Mouse (Mus musculus): ENCODE measurements around the gene Gap43. TPM values are rescaled to one million over a fixed set of nuclear protein-coding genes. Genes with fewer than 3 reads are reported as not detected.

Gene Gap43
- polyA plus RNA-seq, 1 experiment, result not detected

GRCm38 (mm10) chr16:42312125-42312524 is 28.3 kb downstream of the Gap43 start:
- WGBS, result 92% methylated on average over 1 of the region's 1 CpGs
- no peaks in the 10 kb centered on the region; the same call in 1 of the 2 replicates for H3K4me1 ChIP-seq (ENCODE audit: control insufficient read depth, insufficient read depth, low read length)
- no peak overlapping the region for H3K4me3 ChIP-seq (ENCODE audit: insufficient read depth, low read depth, low read length)
- no peak for TF ChIP-seq CTCF (IDR thresholded peaks at IDR 0.05; ENCODE audit: insufficient read depth, low read depth, low read length)
- no peak for TF ChIP-seq POLR2A (IDR thresholded peaks at IDR 0.05; ENCODE audit: insufficient read depth, low read depth, low read length)
- H3K27ac ChIP-seq (ENCODE audit: insufficient read depth, low read depth, low read length), result no peak overlapping the region

GRCm38 (mm10) chr16:42308761-42309160 is 31.7 kb downstream of the Gap43 start:
- WGBS, result 89% methylated on average over 1 of the region's 1 CpGs
- Histone ChIP-seq H3K4me1 (ENCODE audit: control insufficient read depth, insufficient read depth, low read length) (peaks cover 6% of the 10 kb centered on the region), H3K27ac (ENCODE audit: insufficient read depth, low read depth, low read length) (no peak overlapping the region), H3K4me3 (ENCODE audit: insufficient read depth, low read depth, low read length) (no peak overlapping the region)
- no peak for TF ChIP-seq POLR2A (IDR thresholded peaks at IDR 0.05; ENCODE audit: insufficient read depth, low read depth, low read length)
- TF ChIP-seq CTCF (IDR thresholded peaks at IDR 0.05; ENCODE audit: insufficient read depth, low read depth, low read length), result no peak

- Histone ChIP-seq H3K4me3 (ENCODE audit: insufficient read depth, low read depth, low read length) (peak overlapping the region; percentile 45), H3K4me1 (ENCODE audit: control insufficient read depth, insufficient read depth, low read length) (peaks cover 10% of the 10 kb centered on the region), H3K27ac (ENCODE audit: insufficient read depth, low read depth, low read length) (no peak overlapping the region)
- TF ChIP-seq POLR2A (IDR thresholded peaks at IDR 0.05; ENCODE audit: insufficient read depth, low read depth, low read length), result no peak
- TF ChIP-seq CTCF (IDR thresholded peaks at IDR 0.05; ENCODE audit: insufficient read depth, low read depth, low read length), result no peak
- 8% methylated on average over 14 of the region's 14 CpGs for WGBS
Observed at GRCm38 (mm10) chr16:42305934-42306701, 34.3 kb downstream of the Gap43 start.

GRCm38 (mm10) chr16:42303461-42303860 is 37.0 kb downstream of the Gap43 start:
- no peak overlapping the region for H3K27ac ChIP-seq (ENCODE audit: insufficient read depth, low read depth, low read length)
- WGBS, result 51% methylated on average over 6 of the region's 6 CpGs
- no peak for TF ChIP-seq CTCF (IDR thresholded peaks at IDR 0.05; ENCODE audit: insufficient read depth, low read depth, low read length)
- no peak for TF ChIP-seq POLR2A (IDR thresholded peaks at IDR 0.05; ENCODE audit: insufficient read depth, low read depth, low read length)

GRCm38 (mm10) chr16:42294481-42294880 is 46.0 kb downstream of the Gap43 start:
- 63% methylated on average over 5 of the region's 5 CpGs for WGBS
- Histone ChIP-seq H3K4me3 (ENCODE audit: insufficient read depth, low read depth, low read length) (no peak overlapping the region), H3K4me1 (ENCODE audit: control insufficient read depth, insufficient read depth, low read length) (no peaks in the 10 kb centered on the region; the same call in 1 of the 2 replicates), H3K27ac (ENCODE audit: insufficient read depth, low read depth, low read length) (no peak overlapping the region)
- no peak for TF ChIP-seq CTCF (IDR thresholded peaks at IDR 0.05; ENCODE audit: insufficient read depth, low read depth, low read length)
- TF ChIP-seq POLR2A (IDR thresholded peaks at IDR 0.05; ENCODE audit: insufficient read depth, low read depth, low read length), result no peak

More at GRCm38 (mm10) chr16:42303461-42303860, 37.0 kb downstream of the Gap43 start:
- H3K4me1 ChIP-seq (ENCODE audit: control insufficient read depth, insufficient read depth, low read length), result peaks cover 10% of the 10 kb centered on the region
- no peak overlapping the region for H3K4me3 ChIP-seq (ENCODE audit: insufficient read depth, low read depth, low read length)

GRCm38 (mm10) chr16:42294056-42294455 is 46.4 kb downstream of the Gap43 start:
- Histone ChIP-seq H3K4me3 (ENCODE audit: insufficient read depth, low read depth, low read length) (no peak overlapping the region), H3K4me1 (ENCODE audit: control insufficient read depth, insufficient read depth, low read length) (no peaks in the 10 kb centered on the region; the same call in 1 of the 2 replicates), H3K27ac (ENCODE audit: insufficient read depth, low read depth, low read length) (no peak overlapping the region)
- no peak for TF ChIP-seq POLR2A (IDR thresholded peaks at IDR 0.05; ENCODE audit: insufficient read depth, low read depth, low read length)
- TF ChIP-seq CTCF (IDR thresholded peaks at IDR 0.05; ENCODE audit: insufficient read depth, low read depth, low read length), result no peak
- 94% methylated on average over 2 of the region's 2 CpGs for WGBS

- H3K4me1 ChIP-seq (ENCODE audit: control insufficient read depth, insufficient read depth, low read length), result no peaks in the 10 kb centered on the region; the same call in 1 of the 2 replicates
- no peak overlapping the region for H3K27ac ChIP-seq (ENCODE audit: insufficient read depth, low read depth, low read length)
- no peak for TF ChIP-seq POLR2A (IDR thresholded peaks at IDR 0.05; ENCODE audit: insufficient read depth, low read depth, low read length)
- TF ChIP-seq CTCF (IDR thresholded peaks at IDR 0.05; ENCODE audit: insufficient read depth, low read depth, low read length), result no peak
- WGBS, result 87% methylated on average over 8 of the region's 8 CpGs
- no peak overlapping the region for H3K4me3 ChIP-seq (ENCODE audit: insufficient read depth, low read depth, low read length)
Observed at GRCm38 (mm10) chr16:42291572-42291971, 48.9 kb downstream of the Gap43 start.

- TF ChIP-seq CTCF (IDR thresholded peaks at IDR 0.05; ENCODE audit: insufficient read depth, low read depth, low read length) (no peak), POLR2A (IDR thresholded peaks at IDR 0.05; ENCODE audit: insufficient read depth, low read depth, low read length) (no peak)
Observed at GRCm38 (mm10) chr16:42284005-42284404, 56.4 kb downstream of the Gap43 start.

GRCm38 (mm10) chr16:42277713-42278112 is 62.7 kb downstream of the Gap43 start:
- Histone ChIP-seq H3K4me1 (ENCODE audit: control insufficient read depth, insufficient read depth, low read length) (peaks cover 3% of the 10 kb centered on the region), H3K4me3 (ENCODE audit: insufficient read depth, low read depth, low read length) (no peak overlapping the region), H3K27ac (ENCODE audit: insufficient read depth, low read depth, low read length) (no peak overlapping the region)
- 96% methylated on average over 2 of the region's 2 CpGs for WGBS
- TF ChIP-seq CTCF (IDR thresholded peaks at IDR 0.05; ENCODE audit: insufficient read depth, low read depth, low read length) (no peak), POLR2A (IDR thresholded peaks at IDR 0.05; ENCODE audit: insufficient read depth, low read depth, low read length) (no peak)

More at GRCm38 (mm10) chr16:42284005-42284404, 56.4 kb downstream of the Gap43 start:
- H3K4me3 ChIP-seq (ENCODE audit: insufficient read depth, low read depth, low read length), result no peak overlapping the region
- no peak overlapping the region for H3K27ac ChIP-seq (ENCODE audit: insufficient read depth, low read depth, low read length)
- no peaks in the 10 kb centered on the region for H3K4me1 ChIP-seq (ENCODE audit: control insufficient read depth, insufficient read depth, low read length)
- 94% methylated on average over 3 of the region's 3 CpGs for whole genome bisulfite sequencing
